9 mouse cellular contexts compared by ENCODE assay signal in genomic region chr3:126978768-126979410, GRCm38 (mm10).
DNase-seq lines count a peak whose midpoint lies in the region; ATAC-seq and TF ChIP-seq lines count a peak whose summit lies in the region.
"Had no signal": no experiment of that assay in that cellular context is flagged by ENCODE, and none has a peak within 500 bp of the region (broad histone marks: within the 10 kb centered on the region; RNA-seq: fewer than 3 reads in every experiment).

No protein-coding gene starts in this region.

- H3K4me2 ChIP-seq in intestine, embryonic 15.5 days (replicated peaks), result no peak overlapping the region
- no peak overlapping the region for H3K4me2 ChIP-seq in midbrain, postnatal 0 days (ENCODE audit: low read depth, low read length, poor library complexity, severe bottlenecking)
- H3K4me2 ChIP-seq: embryonic facial prominence, embryonic 13.5 days had no signal

- no peaks in the 10 kb centered on the region for H3K9me3 ChIP-seq in intestine, embryonic 15.5 days
- H3K9me3 ChIP-seq in midbrain, postnatal 0 days (ENCODE audit: low read length), result no peaks in the 10 kb centered on the region
- H3K9me3 ChIP-seq: embryonic facial prominence, embryonic 13.5 days had no signal

- H3K27me3 ChIP-seq in spleen, adult 2 months (ENCODE audit: control insufficient read depth, insufficient read depth, low read length), result no peaks in the 10 kb centered on the region
- H3K27me3 ChIP-seq in cerebellum, adult 2 months (ENCODE audit: control insufficient read depth, insufficient read depth, low read length), result no peaks in the 10 kb centered on the region
- no peaks in the 10 kb centered on the region for H3K27me3 ChIP-seq in intestine, embryonic 15.5 days (replicated peaks)
- no peaks in the 10 kb centered on the region for H3K27me3 ChIP-seq in midbrain, postnatal 0 days (ENCODE audit: insufficient read depth, low read length)
- H3K27me3 ChIP-seq: embryonic facial prominence, embryonic 13.5 days had no signal

- ATAC-seq in frontal cortex, adult (ENCODE audit: low TSS enrichment), result peak; percentile 81
- ATAC-seq in intestine, embryonic 15.5 days, result peak; percentile 31; the same call in 1 of the 2 replicates
- ATAC-seq in midbrain, postnatal 0 days (ENCODE audit: low FRiP score), result peak; percentile 66; the same call in 1 of the 2 replicates

- intact Hi-C loops in left cerebral cortex, postnatal 14 days (cut with DNase I), result no loop called here

- H3K36me3 ChIP-seq in spleen, adult 2 months (ENCODE audit: control insufficient read depth, insufficient read depth, low read length), result no peaks in the 10 kb centered on the region
- no peaks in the 10 kb centered on the region for H3K36me3 ChIP-seq in intestine, embryonic 15.5 days
- H3K36me3 ChIP-seq in midbrain, postnatal 0 days (ENCODE audit: insufficient read depth, low read length), result peaks cover 30% of the 10 kb centered on the region
- H3K36me3 ChIP-seq: embryonic facial prominence, embryonic 13.5 days had no signal

- 68% methylated on average over 11 of the region's 11 CpGs for WGBS in spleen, adult 2 months
- whole genome bisulfite sequencing in cerebellum, adult 2 months, result 63% methylated on average over 11 of the region's 11 CpGs
- 62% methylated on average over 11 of the region's 11 CpGs for WGBS in intestine, embryonic 15.5 days
- 67% methylated on average over 11 of the region's 11 CpGs for WGBS in midbrain, postnatal 0 days

- TF ChIP-seq CTCF in spleen, adult 2 months (IDR thresholded peaks at IDR 0.05; ENCODE audit: extremely low read depth, insufficient read depth, insufficient read length, insufficient replicate concordance), result peak; percentile 33; the same call in 1 of the 2 replicates
- peak; percentile 78 for TF ChIP-seq CTCF in cerebellum, adult 2 months (IDR thresholded peaks at IDR 0.05; ENCODE audit: borderline replicate concordance, insufficient read depth, low read depth, low read length)
- peak; percentile 87 for TF ChIP-seq CTCF in midbrain, postnatal 0 days (IDR thresholded peaks at IDR 0.05)

- no peak overlapping the region for H3K27ac ChIP-seq in spleen, adult 2 months (ENCODE audit: insufficient read depth, low read length)
- H3K27ac ChIP-seq in cerebellum, adult 2 months (ENCODE audit: insufficient read depth, low read length), result no peak overlapping the region
- H3K27ac ChIP-seq in intestine, embryonic 15.5 days, result no peak overlapping the region
- H3K27ac ChIP-seq in midbrain, postnatal 0 days (ENCODE audit: low read depth, low read length), result no peak overlapping the region
- H3K27ac ChIP-seq: embryonic facial prominence, embryonic 13.5 days had no signal

- no peak overlapping the region for H3K9ac ChIP-seq in intestine, embryonic 15.5 days
- H3K9ac ChIP-seq in midbrain, postnatal 0 days (replicated peaks; ENCODE audit: low read length, poor library complexity, severe bottlenecking), result no peak overlapping the region
- H3K9ac ChIP-seq: embryonic facial prominence, embryonic 13.5 days had no signal

- DNase-seq in spleen, adult 2 months (ENCODE audit: low read depth in 1 of 2, low spot score in 2 of 2), result peak in 1 of 2 experiments; percentile 28
- no peak for DNase-seq in spleen, postnatal 36 days (ENCODE audit: low spot score in 2 of 2)
- peak; percentile 72 to 78 for DNase-seq in cerebellum, adult 2 months
- peak; percentile 86 to 91 for DNase-seq in left cerebral cortex, postnatal 14 days (ENCODE audit: low spot score in 2 of 2)
- peak; percentile 85 for DNase-seq in midbrain, postnatal 0 days (ENCODE audit: low spot score)
- DNase-seq in thymus, postnatal 0 days (ENCODE audit: low spot score), result peak; percentile 34

- no peaks in the 10 kb centered on the region for H3K4me1 ChIP-seq in spleen, adult 2 months (ENCODE audit: control insufficient read depth, insufficient read depth, insufficient read length)
- peaks cover 11% of the 10 kb centered on the region for H3K4me1 ChIP-seq in cerebellum, adult 2 months (ENCODE audit: control insufficient read depth, insufficient read depth, low read length)
- no peaks in the 10 kb centered on the region for H3K4me1 ChIP-seq in intestine, embryonic 15.5 days (replicated peaks)
- no peaks in the 10 kb centered on the region for H3K4me1 ChIP-seq in midbrain, postnatal 0 days (ENCODE audit: insufficient read depth, low read length)

- no peak overlapping the region for H3K4me3 ChIP-seq in spleen, adult 2 months (ENCODE audit: extremely low read depth, insufficient read depth, insufficient read length)
- H3K4me3 ChIP-seq in cerebellum, adult 2 months (replicated peaks; ENCODE audit: insufficient read depth, low read depth, low read length), result no peak overlapping the region
- no peak overlapping the region for H3K4me3 ChIP-seq in intestine, embryonic 15.5 days (replicated peaks)
- no peak overlapping the region for H3K4me3 ChIP-seq in midbrain, postnatal 0 days (ENCODE audit: low read depth, low read length)
- H3K4me3 ChIP-seq: embryonic facial prominence, embryonic 13.5 days had no signal

- no peak for TF ChIP-seq POLR2A in spleen, adult 2 months (IDR thresholded peaks at IDR 0.05; ENCODE audit: low read depth, low read length)
- no peak for TF ChIP-seq POLR2A in cerebellum, adult 2 months (IDR thresholded peaks at IDR 0.05; ENCODE audit: borderline replicate concordance, insufficient read depth, low read length)

Comparison
In these comparisons a context has a peak if more than half of its experiments do, and no peak if none do; other contexts are left out.
1. DNase-seq: peak in cerebellum, adult 2 months (2 of 2), left cerebral cortex, postnatal 14 days (2 of 2), midbrain, postnatal 0 days (single experiment) and thymus, postnatal 0 days (single experiment); none in spleen, postnatal 36 days (0 of 2).
2. CTCF ChIP-seq: peak in every context shown above with its lines; median percentile 87 in midbrain, postnatal 0 days; 78 in cerebellum, adult 2 months; 33 in spleen, adult 2 months.
3. ATAC-seq: peak in every context shown above with its lines; median percentile 81 in frontal cortex, adult; 66 in midbrain, postnatal 0 days; 31 in intestine, embryonic 15.5 days.